Mouse (Mus musculus) thymus, adult 2 months (tissue): Measurements from ENCODE around the gene Tnfrsf22. TPM values are rescaled to one million over a fixed set of nuclear protein-coding genes. Genes with fewer than 3 reads are reported as not detected.

Experiments
- DNase-seq: peaks from one replicate; pipeline ENCODE4 v3.0.0; 2021
- H3K27ac ChIP-seq: fragments of 200-500 bp; 2 replicates; pipeline ENCODE4 v1.5.1; 2012; ENCODE audit warnings: low read length, control low read depth; ENCODE audit not compliant: control insufficient read depth, insufficient read depth
- H3K27me3 ChIP-seq: fragments of 200-500 bp; 2 replicates; pipeline ENCODE4 v1.6.1; 2012; ENCODE audit warnings: mild to moderate bottlenecking, low read length, moderate library complexity, mixed read lengths; ENCODE audit not compliant: control insufficient read depth, insufficient read depth
- H3K36me3 ChIP-seq: fragments of 200-500 bp; 2 replicates; pipeline ENCODE4 v1.6.1; 2012; ENCODE audit warnings: mild to moderate bottlenecking, low read length, moderate library complexity; ENCODE audit not compliant: control insufficient read depth, insufficient read depth
- H3K4me1 ChIP-seq: fragments of 200-500 bp; replicated peaks from 2 replicates; pipeline ENCODE4 v1.6.1; 2012; ENCODE audit warnings: low read length; ENCODE audit not compliant: control insufficient read depth, insufficient read depth
- H3K4me3 ChIP-seq: fragments of 200-500 bp; 2 replicates; pipeline ENCODE4 v1.5.1; 2012; ENCODE audit warnings: mild to moderate bottlenecking, low read length, control low read depth, moderate library complexity; ENCODE audit not compliant: control insufficient read depth, insufficient read depth
- CTCF ChIP-seq: fragments of 200-500 bp; IDR thresholded peaks from 2 replicates; pipeline ENCODE4 v1.5.1; 2012; ENCODE audit warnings: mild to moderate bottlenecking, control low read depth, low read length, moderate library complexity, borderline replicate concordance; ENCODE audit not compliant: control insufficient read depth, poor library complexity, insufficient read depth; ENCODE audit errors: extremely low read depth
- POLR2A ChIP-seq: fragments of 200-500 bp; IDR thresholded peaks from 2 replicates; pipeline ENCODE4 v1.6.1; 2012; ENCODE audit warnings: mild to moderate bottlenecking, low read length, control low read depth, moderate library complexity; ENCODE audit not compliant: control insufficient read depth, poor library complexity, insufficient read depth; ENCODE audit errors: extremely low read depth
- WGBS: fragments of 180-500 bp; shearing (Covaris S2); methylation state at CpG from one replicate; pipeline ENCODE4 v1.1.7; 2018; 5-methylcytosine and 5-hydroxymethylcytosine counted together
- polyA plus RNA-seq: library from polyadenylated mRNA; depleted of rRNA; stranded (reverse); fragments of >200 nt; gene quantifications from 2 replicates; pipeline ENCODE4 v1.2.3, GENCODE M21; 2012; rRNA removed

Tnfrsf22 gene
- polyA plus RNA-seq, 1 experiment = 4.8 TPM

DNA sequence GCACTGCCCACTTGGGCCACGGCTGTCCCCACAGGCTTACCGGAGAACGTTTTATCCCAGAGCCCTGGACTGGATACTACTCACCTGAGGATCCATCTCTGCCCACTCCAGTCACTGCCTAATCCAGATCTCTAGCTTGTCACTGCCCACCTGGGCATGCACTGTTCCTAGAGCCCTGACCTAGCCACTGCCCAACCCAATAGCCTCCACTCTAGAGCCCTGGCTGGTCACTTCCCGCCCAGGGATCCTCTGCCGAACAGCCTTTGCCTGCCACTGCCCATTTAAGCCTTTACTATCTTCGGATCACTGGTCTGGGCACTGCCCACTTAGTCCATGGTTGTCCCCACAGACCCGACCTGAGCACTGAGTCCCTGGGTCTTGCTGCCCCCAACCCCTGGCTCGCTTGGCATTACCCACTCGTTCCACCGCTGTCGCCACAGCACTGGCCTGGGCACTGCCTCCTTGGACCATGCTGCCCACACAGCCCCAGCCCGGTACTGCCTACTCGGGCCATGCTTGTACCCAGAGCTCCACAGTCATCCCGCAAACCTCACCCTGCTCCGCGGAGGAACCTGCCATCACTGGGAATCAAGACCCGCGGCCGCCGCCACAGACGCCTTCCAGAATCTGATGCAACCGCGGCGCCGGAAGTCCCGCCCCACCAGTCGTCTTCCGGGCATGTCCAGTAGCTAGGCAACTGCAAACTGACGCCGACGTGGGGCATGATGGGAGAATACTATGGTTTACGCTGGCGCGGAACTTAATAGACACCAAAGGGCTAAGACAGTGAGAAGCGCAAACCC is 49.8 kb downstream of the Tnfrsf22 start, which contains the start of gene Cars:
Cars (minus strand) TSS at position 663 of the 803 bp plus-strand sequence.
- WGBS = 3% methylated on average over 35 of the region's 35 CpGs
- H3K36me3 ChIP-seq = no peaks in the 10 kb centered on the region
- no peak within 1 kb of the TSS for H3K27ac ChIP-seq
- peaks cover 7% of the 10 kb centered on the region for H3K4me1 ChIP-seq
- DNase-seq = peak; percentile 98
- H3K4me3 ChIP-seq = peak within 1 kb of the TSS; percentile 74
- TF ChIP-seq POLR2A (peak; percentile 79), CTCF (peak; percentile 66; the same call in 1 of the 2 replicates)
- H3K27me3 ChIP-seq = no peaks in the 10 kb centered on the region

DNA sequence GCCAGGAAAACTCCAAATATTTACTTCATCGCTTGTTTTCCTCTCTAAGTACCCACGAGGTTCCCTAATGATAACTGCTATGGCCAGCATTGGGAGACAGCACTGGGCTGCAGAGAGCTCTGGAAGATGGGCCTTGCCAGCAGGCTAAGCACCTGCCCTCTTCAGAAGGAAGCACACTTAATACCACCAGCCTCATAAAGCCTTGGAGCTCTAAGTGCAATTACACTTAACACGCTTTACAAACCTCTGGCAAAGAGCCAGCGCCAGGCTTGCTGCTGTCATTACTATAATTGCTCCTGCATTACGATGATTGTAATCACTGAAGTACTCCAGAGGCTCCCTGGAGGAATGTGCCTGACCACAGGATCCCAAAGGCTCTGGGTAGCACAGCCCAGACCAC is 54.6 kb downstream of the Tnfrsf22 start:
- no peak overlapping the region for H3K27ac ChIP-seq
- no peak overlapping the region for H3K4me3 ChIP-seq
- no peak for DNase-seq
- H3K4me1 ChIP-seq = peaks cover 5% of the 10 kb centered on the region
- 96% methylated on average over 5 of the region's 5 CpGs for WGBS
- H3K27me3 ChIP-seq = no peaks in the 10 kb centered on the region
- H3K36me3 ChIP-seq = no peaks in the 10 kb centered on the region
- no peak for TF ChIP-seq CTCF
- no peak for TF ChIP-seq POLR2A

DNA sequence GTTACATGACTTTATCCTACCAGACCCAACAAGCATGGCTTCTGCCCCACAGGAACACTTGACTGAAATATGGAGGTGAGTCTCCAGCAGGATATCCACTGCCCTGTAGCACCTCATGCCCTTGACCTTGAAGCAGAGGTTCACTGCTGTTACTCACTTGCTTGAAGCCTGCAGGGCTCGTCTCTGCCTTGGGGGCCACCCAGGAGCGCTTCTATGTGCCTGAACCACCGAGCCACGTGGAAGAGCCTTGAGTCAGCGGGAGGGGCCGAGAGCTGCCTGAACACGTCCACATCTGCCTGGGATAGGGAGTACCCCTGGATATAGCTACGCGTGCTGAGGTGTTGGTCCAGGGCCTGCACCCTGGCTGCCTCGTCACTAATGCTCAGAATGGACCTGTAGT is 57.2 kb downstream of the Tnfrsf22 start:
- Histone ChIP-seq H3K36me3 (no peaks in the 10 kb centered on the region), H3K27ac (no peak overlapping the region), H3K4me1 (no peaks in the 10 kb centered on the region), H3K27me3 (no peaks in the 10 kb centered on the region), H3K4me3 (no peak overlapping the region)
- DNase-seq = no peak
- WGBS = 94% methylated on average over 10 of the region's 10 CpGs
- no peak for TF ChIP-seq CTCF
- TF ChIP-seq POLR2A = no peak

DNA sequence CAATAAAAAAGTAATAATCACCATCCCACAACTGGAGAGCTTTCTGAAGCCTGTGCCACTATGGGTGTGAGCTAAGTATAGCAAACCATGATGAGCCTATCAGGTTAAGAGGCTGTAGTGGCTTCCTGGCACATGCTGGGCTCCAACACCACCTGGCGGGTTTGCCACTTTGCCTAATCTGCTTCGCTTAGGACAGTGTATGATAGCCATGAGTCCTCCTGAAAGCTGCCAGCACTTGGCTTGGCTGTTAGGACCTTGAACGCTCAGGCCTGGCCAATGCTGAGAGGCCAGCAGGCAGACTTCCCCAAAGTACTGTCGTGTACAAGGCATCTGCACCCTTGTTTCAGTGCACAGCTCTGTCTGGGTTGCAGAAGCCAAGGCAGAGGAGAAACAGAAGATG is 61.5 kb downstream of the Tnfrsf22 start:
- TF ChIP-seq CTCF (no peak), POLR2A (no peak)
- 93% methylated on average over 4 of the region's 4 CpGs for WGBS
- Histone ChIP-seq H3K36me3 (peaks cover 17% of the 10 kb centered on the region; the same call in 1 of the 2 replicates), H3K4me1 (no peaks in the 10 kb centered on the region), H3K27me3 (no peaks in the 10 kb centered on the region), H3K27ac (no peak overlapping the region), H3K4me3 (no peak overlapping the region)
- DNase-seq = no peak

DNA sequence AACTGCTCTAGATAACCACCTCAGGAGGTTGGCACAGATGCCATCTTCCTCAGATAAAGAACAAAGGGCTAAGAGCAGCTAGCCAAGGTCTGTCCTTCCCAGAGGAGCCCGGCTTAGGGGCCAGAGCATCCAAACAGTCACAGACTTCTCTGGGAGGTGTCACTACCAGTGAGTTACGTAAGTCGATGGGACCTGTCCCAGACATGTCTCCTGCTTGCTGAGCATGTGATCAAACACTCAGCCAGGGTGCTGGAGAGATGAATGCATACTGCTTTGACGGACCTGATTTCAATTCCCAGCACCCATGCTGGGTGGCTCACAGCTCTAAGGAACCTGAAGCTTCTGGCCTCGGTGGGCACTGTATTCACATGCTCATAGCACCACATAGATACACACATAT is 61.9 kb downstream of the Tnfrsf22 start:
- H3K4me3 ChIP-seq = no peak overlapping the region
- peaks cover 19% of the 10 kb centered on the region; the same call in 1 of the 2 replicates for H3K36me3 ChIP-seq
- no peak for DNase-seq
- no peak overlapping the region for H3K27ac ChIP-seq
- no peaks in the 10 kb centered on the region for H3K4me1 ChIP-seq
- H3K27me3 ChIP-seq = no peaks in the 10 kb centered on the region
- TF ChIP-seq CTCF = no peak
- no peak for TF ChIP-seq POLR2A
- WGBS = 96% methylated on average over 5 of the region's 5 CpGs

Other genes with a start within 250 kb of the Tnfrsf22 start
- 10.3 and 10.4 TPM in 2 replicates for gene Cdkn1c, start 188.6 kb downstream of the Tnfrsf22 start, polyA plus RNA-seq
- 6.1 and 8.0 TPM in 2 replicates for gene Slc22a18, start 175.9 kb downstream of the Tnfrsf22 start, polyA plus RNA-seq
- 0.39 TPM in 1 of 2 replicates, not detected in the other for gene Phlda2, start 146.5 kb downstream of the Tnfrsf22 start, polyA plus RNA-seq
- 107 and 120 TPM in 2 replicates for gene Nap1l4, start 100.6 kb downstream of the Tnfrsf22 start, polyA plus RNA-seq
- 22.7 and 24.5 TPM in 2 replicates for gene Cars, start 49.6 kb downstream of the Tnfrsf22 start, polyA plus RNA-seq
- 6.4 and 7.4 TPM in 2 replicates for gene Tnfrsf26, start 20.9 kb downstream of the Tnfrsf22 start, polyA plus RNA-seq
- gene Tnfrsf23, start 36.2 kb upstream of the Tnfrsf22 start, polyA plus RNA-seq = 3.5 and 4.8 TPM in 2 replicates
- 16.6 and 20.6 TPM in 2 replicates for gene Osbpl5, start 107.3 kb upstream of the Tnfrsf22 start, polyA plus RNA-seq
- gene Mrgprg, start 117.3 kb upstream of the Tnfrsf22 start, polyA plus RNA-seq = 2.0 and 2.2 TPM in 2 replicates
- 9.8 and 11.3 TPM in 2 replicates for gene Mrgpre, start 134.8 kb upstream of the Tnfrsf22 start, polyA plus RNA-seq
- 14.0 and 17.7 TPM in 2 replicates for gene Nadsyn1, start 173.2 kb upstream of the Tnfrsf22 start, polyA plus RNA-seq
- 246 and 256 TPM in 2 replicates for gene Dhcr7, start 173.5 kb upstream of the Tnfrsf22 start, polyA plus RNA-seq
- not detected in 2 replicates for gene Gm498, start 217.2 kb upstream of the Tnfrsf22 start, polyA plus RNA-seq